Mouse (Mus musculus) urinary bladder, adult 18-20 months (tissue): Measurements from ENCODE around the gene Wrap73.
A peak's percentile ranks its signal among the peaks of the same experiment; 100 is the strongest.

Experiments used
- DNase-seq, 2 experiments: peaks; one replicate each; pipeline ENCODE4 v3.0.0; 2022; ENCODE audit warnings: low spot score in 2 of 2, mixed read lengths in 2 of 2

The Wrap73 gene

GRCm38 (mm10) chr4:154139671-154140181 is 2.4 kb upstream of the Wrap73 start:
- peak in 1 of 2 experiments; percentile 22 for DNase-seq

DNA sequence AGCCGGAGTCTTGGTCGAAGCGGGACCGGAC is 2.2 kb upstream of the Wrap73 start, which contains the start of gene Trp73:
TSS of gene Trp73 (minus strand) at position 27 of the 31 bp plus-strand sequence.
- no peak for DNase-seq

DNA sequence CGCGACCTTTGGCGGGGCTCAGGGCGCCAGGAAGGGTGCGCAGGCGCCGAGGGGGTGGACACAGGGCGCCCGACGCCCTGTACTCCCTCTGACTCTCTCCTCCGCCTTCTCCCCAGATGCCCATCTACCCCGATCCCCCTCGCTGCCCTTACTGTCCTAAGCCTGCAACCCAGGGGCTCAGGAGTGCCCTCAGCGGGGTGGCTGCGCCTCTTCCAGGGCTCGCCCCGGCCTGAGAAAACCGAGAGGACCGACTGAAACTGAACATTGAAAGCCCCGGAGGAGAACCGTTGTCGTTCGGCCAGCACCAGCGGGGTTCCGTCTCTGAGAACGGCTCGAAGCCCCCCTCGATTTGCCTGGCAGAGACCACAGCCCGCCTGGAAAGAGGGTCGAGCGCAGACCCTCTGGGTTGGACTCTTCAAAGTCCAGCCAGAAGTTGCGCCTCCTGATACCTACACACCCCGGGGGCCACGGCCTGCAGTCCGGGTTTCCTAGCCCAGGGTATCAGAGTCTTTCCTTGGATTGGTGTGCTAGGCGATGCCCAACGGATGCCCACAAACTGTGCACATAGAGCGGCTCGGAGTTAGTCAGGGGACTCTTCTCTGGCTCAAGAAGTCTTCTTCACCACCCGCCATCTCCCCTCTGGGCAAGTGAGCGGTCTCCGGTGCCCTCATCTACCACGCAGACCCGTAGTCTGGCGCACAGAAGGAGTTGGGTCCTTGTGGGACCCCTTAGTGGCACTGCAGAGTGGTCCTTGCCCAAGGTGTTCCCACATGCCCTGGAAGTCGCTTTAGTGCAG is 1.8 kb upstream of the Wrap73 start:
- DNase-seq, result peak in 1 of 2 experiments; percentile 19

- DNase-seq, result peak in 1 of 2 experiments; percentile 26
These were observed 934 bp upstream of the Wrap73 start for GRCm38 (mm10) chr4:154141009-154141867.

GRCm38 (mm10) chr4:154144712-154145111 is 2.5 kb downstream of the Wrap73 start:
- DNase-seq, result no peak

DNA sequence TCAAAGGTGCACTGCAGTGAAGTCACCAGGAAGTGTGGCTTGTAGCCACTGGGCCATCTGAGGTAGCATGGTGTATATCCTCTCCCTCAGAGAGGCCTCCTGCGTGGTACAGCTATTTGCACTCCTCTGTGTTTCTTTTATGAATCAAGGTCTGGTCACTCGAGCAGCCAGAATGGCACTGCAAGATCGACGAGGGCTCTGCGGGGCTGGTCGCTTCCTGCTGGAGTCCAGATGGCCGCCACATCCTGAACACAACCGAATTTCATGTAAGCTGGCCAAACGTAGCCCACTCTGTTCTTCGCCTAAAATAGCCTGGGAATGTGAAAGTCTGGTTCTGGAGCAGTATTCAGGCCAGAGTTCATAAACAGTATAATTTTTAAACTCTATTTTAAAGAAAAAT is 4.2 kb downstream of the Wrap73 start:
- no peak for DNase-seq

- no peak for DNase-seq
These were observed 11.9 kb downstream of the Wrap73 start for GRCm38 (mm10) chr4:154154104-154154503.

- DNase-seq, result no peak
These were observed 13.9 kb downstream of the Wrap73 start for GRCm38 (mm10) chr4:154156050-154156449.

GRCm38 (mm10) chr4:154157970-154158662 is 15.9 kb downstream of the Wrap73 start:
- DNase-seq, result no peak

DNA sequence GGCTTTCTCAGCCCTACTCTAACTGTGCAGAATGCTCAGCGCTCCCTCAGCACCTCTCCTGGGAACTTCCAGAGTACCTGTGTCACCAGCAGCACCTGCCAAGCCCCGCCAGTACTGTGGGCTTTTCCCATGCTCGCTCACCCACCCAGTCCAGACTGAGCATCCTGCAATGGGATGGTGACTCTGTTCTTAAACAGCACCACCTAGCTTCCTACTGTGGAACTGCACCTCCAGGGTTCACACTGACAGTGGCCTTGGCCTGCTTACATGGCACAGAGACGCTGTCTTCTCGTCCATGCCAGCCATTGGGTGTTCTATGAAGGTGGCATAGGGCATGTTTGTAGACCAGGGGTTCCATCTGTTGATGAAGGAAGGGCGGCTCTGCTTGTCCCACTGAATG is 16.8 kb downstream of the Wrap73 start:
- peak; percentile 57 to 68 for DNase-seq

GRCm38 (mm10) chr4:154159961-154160537 is 17.9 kb downstream of the Wrap73 start:
- DNase-seq, result peak in 1 of 2 experiments; percentile 49

DNA sequence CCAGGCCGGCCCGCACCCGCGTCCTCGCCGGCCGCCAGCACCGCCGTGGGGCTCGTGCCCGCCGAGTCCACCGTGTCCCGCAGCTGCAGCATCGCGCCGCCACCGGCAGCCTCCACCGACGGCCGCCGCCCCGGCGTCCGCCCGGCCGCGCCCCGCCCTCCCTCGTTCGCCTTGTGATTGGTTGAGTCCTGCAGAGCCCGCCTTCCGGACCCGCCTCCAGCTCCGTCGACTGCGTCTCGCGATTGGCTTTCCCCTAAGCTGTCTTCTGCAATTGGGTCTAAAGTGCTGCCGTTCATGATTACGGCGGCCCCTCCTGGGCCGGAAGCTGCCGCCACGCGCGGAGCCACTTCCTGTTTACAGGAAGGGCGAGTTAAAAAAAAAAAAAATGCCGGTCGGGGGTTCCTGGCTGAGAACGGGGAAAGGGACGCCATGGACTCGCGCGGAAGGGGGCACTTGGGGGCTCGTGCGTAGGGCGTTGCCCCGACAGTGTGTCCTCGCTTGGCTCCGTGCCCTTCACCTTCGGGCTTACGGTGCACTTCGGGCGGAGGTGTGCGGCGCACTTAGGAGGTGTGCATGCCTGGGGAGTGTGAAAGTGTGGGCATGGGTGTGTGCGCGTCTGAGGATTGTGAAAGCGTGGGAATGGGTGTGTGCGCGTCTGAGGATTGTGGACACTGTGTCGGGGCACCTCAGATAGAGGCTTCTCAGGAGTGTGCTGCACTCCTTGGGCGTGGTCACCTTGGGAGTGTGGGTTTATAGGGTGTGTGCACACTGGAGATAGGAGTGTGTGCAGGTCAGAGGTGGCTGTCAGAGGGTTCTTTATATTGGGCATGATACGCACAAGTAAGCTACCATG is 18.6 kb downstream of the Wrap73 start, which contains the start of gene Tprgl:
TSS of gene Tprgl (minus strand) at position 129 of the 853 bp plus-strand sequence.
- DNase-seq, result peak; percentile 95 to 96

DNA sequence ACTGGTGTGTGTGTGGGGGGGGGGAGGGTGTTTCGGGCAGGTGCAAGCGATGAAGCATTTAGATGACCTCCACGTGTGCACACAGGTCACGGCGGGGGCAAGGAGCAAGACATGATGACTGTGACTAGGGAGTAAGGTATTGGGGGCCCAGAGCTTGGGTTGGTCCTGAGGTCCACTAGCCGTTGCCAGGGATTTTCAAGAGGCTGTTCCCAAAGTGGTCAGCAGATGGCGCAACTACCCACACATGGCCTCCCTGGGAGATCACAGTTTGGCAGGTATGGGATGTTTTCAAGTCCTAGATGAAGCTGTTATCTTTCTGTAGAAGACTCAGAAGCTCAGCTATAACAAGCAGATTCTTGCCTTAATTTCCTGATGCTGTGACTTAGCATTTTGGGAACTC is 21.1 kb downstream of the Wrap73 start:
- DNase-seq, result peak in 1 of 2 experiments; percentile 77

- peak in 1 of 2 experiments; percentile 54 for DNase-seq
These were observed 24.9 kb downstream of the Wrap73 start for GRCm38 (mm10) chr4:154167053-154167452.

GRCm38 (mm10) chr4:154170021-154170420 is 27.8 kb downstream of the Wrap73 start:
- DNase-seq, result no peak

DNA sequence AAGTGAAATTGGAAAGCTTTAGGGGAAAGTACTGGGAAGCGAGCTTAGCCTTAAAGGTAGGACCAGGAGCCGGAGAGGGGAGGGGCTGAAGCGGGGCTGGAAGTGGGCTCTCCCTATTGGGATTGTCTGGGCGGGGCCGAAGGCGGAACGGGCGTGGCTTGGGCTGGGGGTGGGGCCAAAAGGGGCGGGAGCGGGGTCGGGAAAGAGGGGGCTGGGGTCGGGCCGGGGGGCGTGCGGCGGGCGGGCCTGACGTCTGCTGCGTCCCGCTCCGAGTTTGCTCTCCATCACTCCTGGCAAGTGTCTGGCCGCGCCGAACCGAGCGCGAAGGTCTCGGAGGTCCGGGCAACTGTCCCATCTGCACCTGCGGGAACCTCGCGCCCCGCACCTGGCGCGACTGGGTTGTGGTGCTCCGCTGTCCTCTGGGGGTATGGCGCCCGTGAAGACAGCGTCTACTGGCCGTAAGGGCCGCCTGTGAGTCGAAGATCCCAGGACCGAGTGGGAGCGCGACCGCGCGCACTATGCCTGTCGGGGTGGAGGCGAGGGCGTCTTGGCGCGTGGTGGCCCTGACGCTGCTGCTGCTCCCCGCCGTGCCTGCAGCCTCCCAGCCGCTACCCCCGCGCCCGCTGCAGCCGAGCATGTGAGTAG is 28.5 kb downstream of the Wrap73 start, which contains the start of gene Megf6:
TSS of gene Megf6 (plus strand) at position 225 of the 645 bp plus-strand sequence.
- DNase-seq, result peak; percentile 39 to 46

DNA sequence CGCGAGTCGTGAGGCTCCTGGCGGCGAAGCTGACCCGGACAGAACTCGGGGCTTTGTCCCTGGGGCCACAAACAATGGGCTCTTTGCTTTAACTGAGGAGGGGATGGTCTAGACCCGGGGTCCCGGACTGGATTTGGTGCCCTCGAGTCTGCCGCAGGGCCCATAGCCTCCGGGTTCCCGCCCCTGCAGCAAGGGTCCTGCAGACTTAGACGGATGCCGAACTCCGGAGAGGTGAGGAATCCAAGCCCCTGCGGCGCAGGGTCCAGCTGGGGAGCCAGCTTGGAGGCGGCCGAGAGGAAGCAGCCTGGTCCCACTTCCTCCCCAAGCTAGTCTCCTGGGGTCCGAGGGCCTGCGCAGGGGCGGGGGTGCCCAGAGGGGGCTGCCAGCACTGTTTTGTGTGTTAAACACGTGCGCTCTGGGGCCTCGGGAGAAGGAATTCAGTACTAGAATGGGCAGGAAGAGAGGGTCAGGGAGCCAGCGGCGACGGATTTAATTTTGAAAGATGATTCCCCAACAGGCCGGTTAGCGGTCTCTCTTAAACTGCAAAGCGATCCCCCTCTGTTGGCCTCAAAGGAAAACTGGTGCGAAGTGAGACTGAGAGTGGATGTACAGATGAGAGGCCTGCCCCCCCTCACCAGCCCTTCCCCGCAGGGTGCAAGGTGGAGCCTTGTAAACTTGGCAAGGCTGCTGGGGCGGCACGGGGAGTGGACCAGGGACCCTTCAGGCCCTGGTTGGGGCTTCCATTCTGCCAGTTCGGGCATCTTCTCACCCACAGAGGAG is 29.2 kb downstream of the Wrap73 start:
- no peak for DNase-seq

DNA sequence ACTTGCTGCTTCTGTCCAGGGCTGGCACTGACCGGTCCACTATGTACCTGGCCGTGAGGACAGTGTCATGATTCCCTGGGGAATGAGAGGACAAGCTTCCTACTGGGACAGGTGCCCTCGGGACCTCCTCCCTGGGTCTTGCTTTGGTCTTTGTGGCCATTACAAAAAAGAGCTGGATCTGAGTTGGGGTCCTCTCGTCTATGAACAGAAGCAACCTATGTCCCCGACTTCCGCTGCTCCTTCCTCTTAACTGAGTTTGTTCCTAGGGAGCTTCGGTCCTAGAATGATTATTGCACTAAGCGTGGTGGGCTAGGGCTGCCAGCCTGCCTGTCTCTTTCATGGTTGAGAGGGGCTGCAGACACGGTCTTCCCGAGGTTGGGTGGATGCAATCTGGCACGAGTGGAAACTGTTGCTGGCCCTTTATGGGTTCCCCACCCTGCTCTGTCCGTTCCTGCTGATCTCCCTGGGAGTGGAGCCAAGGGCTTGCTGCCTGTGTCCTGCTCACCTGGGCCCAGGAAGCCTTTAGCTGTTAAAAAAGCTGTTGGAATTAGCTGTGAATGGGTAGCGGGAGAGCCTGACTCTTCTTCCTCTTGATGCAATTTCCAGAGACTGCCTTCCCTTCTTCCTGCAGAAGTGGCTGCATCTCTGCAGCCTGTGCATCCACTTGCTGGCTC is 29.9 kb downstream of the Wrap73 start:
- no peak for DNase-seq

- peak in 1 of 2 experiments; percentile 45 for DNase-seq
These were observed 35.1 kb downstream of the Wrap73 start for GRCm38 (mm10) chr4:154177257-154177656.
